Mouse (Mus musculus): ENCODE results near the gene Unc5cl. TPM values are rescaled to one million over a fixed set of nuclear protein-coding genes. Genes with fewer than 3 reads are reported as not detected.

Gene Unc5cl
- polyA plus RNA-seq, 1 experiment from 2014 or later: 0.39 TPM

DNA sequence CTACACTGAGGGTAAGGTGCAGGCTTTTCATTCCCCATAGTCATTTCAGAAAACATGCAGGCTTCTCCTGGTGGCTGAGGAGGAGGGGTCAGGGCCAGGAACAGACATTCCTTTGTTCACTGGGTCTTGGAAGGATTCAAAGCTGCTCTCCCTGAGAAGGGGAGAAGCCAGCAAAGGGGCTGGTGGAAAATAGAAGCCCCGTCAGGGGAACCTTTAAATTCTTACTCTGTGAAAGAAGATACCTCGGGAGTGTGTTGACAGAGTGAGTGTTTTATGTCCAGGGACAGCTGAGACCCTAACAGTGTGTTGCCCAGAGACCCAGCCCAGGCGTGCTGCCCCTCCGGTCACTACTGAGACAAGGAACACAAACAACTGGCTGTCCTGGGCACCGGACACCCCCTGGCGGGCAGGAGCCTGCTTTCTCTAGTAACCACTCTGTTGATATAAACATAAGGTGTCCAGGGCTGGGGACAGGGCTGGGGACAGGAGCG lies 17.2 kb upstream of the Unc5cl start:
- H3K9me3 ChIP-seq (ENCODE audit: control insufficient read depth, low read length): no peaks in the 10 kb centered on the region
- no peak overlapping the region for H3K9ac ChIP-seq (ENCODE audit: low read depth, low read length)
- H3K27ac ChIP-seq (ENCODE audit: low read depth, low read length): peak overlapping the region; percentile 59; the same call in 1 of the 2 replicates
- peaks cover 1% of the 10 kb centered on the region; the same call in 1 of the 2 replicates for H3K4me1 ChIP-seq (ENCODE audit: control insufficient read depth, insufficient read depth, low read depth, low read length)
- H3K36me3 ChIP-seq (ENCODE audit: control insufficient read depth, insufficient read depth, low read length): no peaks in the 10 kb centered on the region
- H3K4me2 ChIP-seq (ENCODE audit: low read length): no peak overlapping the region
- peak; percentile 72 for ATAC-seq
- H3K4me3 ChIP-seq (ENCODE audit: low read length): no peak overlapping the region
- 35% methylated on average over 7 of the region's 7 CpGs for WGBS
- no peaks in the 10 kb centered on the region for H3K27me3 ChIP-seq (replicated peaks; ENCODE audit: control insufficient read depth, insufficient read depth, low read length)

GRCm38 (mm10) chr17:48442745-48443457 lies 11.8 kb upstream of the Unc5cl start:
- Histone ChIP-seq H3K4me2 (ENCODE audit: low read length) (no peak overlapping the region), H3K4me1 (ENCODE audit: control insufficient read depth, insufficient read depth, low read depth, low read length) (no peaks in the 10 kb centered on the region), H3K36me3 (ENCODE audit: control insufficient read depth, insufficient read depth, low read length) (no peaks in the 10 kb centered on the region), H3K9ac (ENCODE audit: low read depth, low read length) (no peak overlapping the region), H3K27ac (ENCODE audit: low read depth, low read length) (no peak overlapping the region), H3K27me3 (replicated peaks; ENCODE audit: control insufficient read depth, insufficient read depth, low read length) (no peaks in the 10 kb centered on the region), H3K4me3 (ENCODE audit: low read length) (no peak overlapping the region), H3K9me3 (ENCODE audit: control insufficient read depth, low read length) (no peaks in the 10 kb centered on the region)
- peak; percentile 56; the same call in 1 of the 2 replicates for ATAC-seq
- WGBS: 55% methylated on average over 7 of the region's 7 CpGs

- no peaks in the 10 kb centered on the region for H3K27me3 ChIP-seq (replicated peaks; ENCODE audit: control insufficient read depth, insufficient read depth, low read length)
- no peak overlapping the region for H3K9ac ChIP-seq (ENCODE audit: low read depth, low read length)
- no peaks in the 10 kb centered on the region for H3K9me3 ChIP-seq (ENCODE audit: control insufficient read depth, low read length)
- H3K4me1 ChIP-seq (ENCODE audit: control insufficient read depth, insufficient read depth, low read depth, low read length): no peaks in the 10 kb centered on the region
- no peak for ATAC-seq
- no peak overlapping the region for H3K27ac ChIP-seq (ENCODE audit: low read depth, low read length)
- H3K4me3 ChIP-seq (ENCODE audit: low read length): no peak overlapping the region
- WGBS: 56% methylated on average over 16 of the region's 16 CpGs
- no peak overlapping the region for H3K4me2 ChIP-seq (ENCODE audit: low read length)
- H3K36me3 ChIP-seq (ENCODE audit: control insufficient read depth, insufficient read depth, low read length): no peaks in the 10 kb centered on the region
These were observed 11.1 kb upstream of the Unc5cl start for GRCm38 (mm10) chr17:48443542-48444145.

GRCm38 (mm10) chr17:48447675-48448074 lies 7.0 kb upstream of the Unc5cl start:
- no peak for ATAC-seq
- no peaks in the 10 kb centered on the region for H3K9me3 ChIP-seq (ENCODE audit: control insufficient read depth, low read length)
- 72% methylated on average over 8 of the region's 8 CpGs for WGBS

GRCm38 (mm10) chr17:48450666-48451352 lies 3.9 kb upstream of the Unc5cl start:
- no peaks in the 10 kb centered on the region for H3K36me3 ChIP-seq (ENCODE audit: control insufficient read depth, insufficient read depth, low read length)
- H3K4me3 ChIP-seq (ENCODE audit: low read length): no peak overlapping the region
- peaks cover 2% of the 10 kb centered on the region; the same call in 1 of the 2 replicates for H3K4me1 ChIP-seq (ENCODE audit: control insufficient read depth, insufficient read depth, low read depth, low read length)
- no peak overlapping the region for H3K27ac ChIP-seq (ENCODE audit: low read depth, low read length)
- no peak for ATAC-seq
- H3K9me3 ChIP-seq (ENCODE audit: control insufficient read depth, low read length): no peaks in the 10 kb centered on the region
- no peak overlapping the region for H3K9ac ChIP-seq (ENCODE audit: low read depth, low read length)
- 71% methylated on average over 13 of the region's 13 CpGs for WGBS
- no peaks in the 10 kb centered on the region for H3K27me3 ChIP-seq (replicated peaks; ENCODE audit: control insufficient read depth, insufficient read depth, low read length)
- H3K4me2 ChIP-seq (ENCODE audit: low read length): no peak overlapping the region

More at GRCm38 (mm10) chr17:48447675-48448074, 7.0 kb upstream of the Unc5cl start:
- no peak overlapping the region for H3K4me2 ChIP-seq (ENCODE audit: low read length)
- no peak overlapping the region for H3K27ac ChIP-seq (ENCODE audit: low read depth, low read length)
- peaks cover 2% of the 10 kb centered on the region; the same call in 1 of the 2 replicates for H3K4me1 ChIP-seq (ENCODE audit: control insufficient read depth, insufficient read depth, low read depth, low read length)
- H3K27me3 ChIP-seq (replicated peaks; ENCODE audit: control insufficient read depth, insufficient read depth, low read length): no peaks in the 10 kb centered on the region
- H3K9ac ChIP-seq (ENCODE audit: low read depth, low read length): no peak overlapping the region
- H3K36me3 ChIP-seq (ENCODE audit: control insufficient read depth, insufficient read depth, low read length): no peaks in the 10 kb centered on the region
- H3K4me3 ChIP-seq (ENCODE audit: low read length): no peak overlapping the region

DNA sequence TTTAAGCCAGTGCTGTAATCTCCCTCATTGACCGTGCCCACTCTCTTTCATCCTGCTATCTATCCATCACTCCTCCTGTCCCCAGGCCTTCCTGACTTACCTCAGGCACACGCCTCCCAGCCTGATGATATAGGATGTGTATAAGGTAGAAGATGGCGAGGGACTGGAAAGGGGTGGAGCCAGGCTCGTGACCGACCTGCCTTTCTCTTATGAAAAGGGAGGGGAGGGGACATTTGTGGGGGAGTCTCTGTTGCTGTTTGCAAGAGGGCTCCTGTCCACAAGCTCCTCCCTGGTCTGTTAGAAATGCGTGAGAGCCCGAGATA lies 3.4 kb upstream of the Unc5cl start, which contains the start of gene Tspo2:
Gene Tspo2, minus strand, starts transcription at position 170 of the 323 bp plus-strand sequence.
- no peak within 1 kb of the TSS for H3K4me2 ChIP-seq (ENCODE audit: low read length)
- no peaks in the 10 kb centered on the region for H3K9me3 ChIP-seq (ENCODE audit: control insufficient read depth, low read length)
- peaks cover 2% of the 10 kb centered on the region; the same call in 1 of the 2 replicates for H3K4me1 ChIP-seq (ENCODE audit: control insufficient read depth, insufficient read depth, low read depth, low read length)
- no peak within 1 kb of the TSS for H3K27ac ChIP-seq (ENCODE audit: low read depth, low read length)
- no peak within 1 kb of the TSS for H3K4me3 ChIP-seq (ENCODE audit: low read length)
- H3K9ac ChIP-seq (ENCODE audit: low read depth, low read length): no peak within 1 kb of the TSS
- 0 out of 2 replicates have a peak, but pooled peaks have one; percentile 11 for ATAC-seq
- no peaks in the 10 kb centered on the region for H3K27me3 ChIP-seq (replicated peaks; ENCODE audit: control insufficient read depth, insufficient read depth, low read length)
- WGBS: 62% methylated on average over 7 of the region's 7 CpGs
- no peaks in the 10 kb centered on the region for H3K36me3 ChIP-seq (ENCODE audit: control insufficient read depth, insufficient read depth, low read length)

- no peaks in the 10 kb centered on the region for H3K36me3 ChIP-seq (ENCODE audit: control insufficient read depth, insufficient read depth, low read length)
- 56% methylated on average over 9 of the region's 9 CpGs for WGBS
- H3K4me1 ChIP-seq (ENCODE audit: control insufficient read depth, insufficient read depth, low read depth, low read length): peaks cover 2% of the 10 kb centered on the region; the same call in 1 of the 2 replicates
- peak; percentile 37; the same call in 1 of the 2 replicates for ATAC-seq
- no peaks in the 10 kb centered on the region for H3K27me3 ChIP-seq (replicated peaks; ENCODE audit: control insufficient read depth, insufficient read depth, low read length)
- no peaks in the 10 kb centered on the region for H3K9me3 ChIP-seq (ENCODE audit: control insufficient read depth, low read length)
- H3K4me2 ChIP-seq (ENCODE audit: low read length): no peak overlapping the region
- H3K9ac ChIP-seq (ENCODE audit: low read depth, low read length): no peak overlapping the region
- H3K4me3 ChIP-seq (ENCODE audit: low read length): no peak overlapping the region
- H3K27ac ChIP-seq (ENCODE audit: low read depth, low read length): no peak overlapping the region
These were observed 2.8 kb upstream of the Unc5cl start for GRCm38 (mm10) chr17:48451753-48452444.

DNA sequence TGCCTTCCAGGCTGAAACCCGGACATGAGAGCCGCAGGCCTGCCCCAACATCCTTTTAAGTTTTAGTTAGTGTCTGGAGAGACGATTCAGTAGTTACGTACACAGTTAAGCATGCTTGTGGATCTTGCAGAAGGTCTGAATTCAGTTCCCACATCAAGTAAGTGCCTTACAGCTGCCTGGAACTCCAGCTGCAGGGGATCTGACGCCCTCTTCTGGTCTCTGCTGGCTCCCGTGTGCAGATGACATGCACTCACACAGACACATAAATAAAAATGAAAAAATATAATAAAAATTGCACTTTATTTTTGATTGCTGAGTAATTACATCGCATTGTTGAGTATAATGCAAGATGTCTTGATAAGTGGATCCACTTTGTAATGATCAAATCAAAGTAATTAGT lies 1.2 kb upstream of the Unc5cl start:
- H3K27ac ChIP-seq (ENCODE audit: low read depth, low read length): no peak overlapping the region
- peaks cover 2% of the 10 kb centered on the region; the same call in 1 of the 2 replicates for H3K4me1 ChIP-seq (ENCODE audit: control insufficient read depth, insufficient read depth, low read depth, low read length)
- no peak overlapping the region for H3K4me3 ChIP-seq (ENCODE audit: low read length)
- ATAC-seq: no peak
- H3K27me3 ChIP-seq (replicated peaks; ENCODE audit: control insufficient read depth, insufficient read depth, low read length): no peaks in the 10 kb centered on the region
- 76% methylated on average over 7 of the region's 7 CpGs for WGBS
- no peak overlapping the region for H3K4me2 ChIP-seq (ENCODE audit: low read length)
- H3K9me3 ChIP-seq (ENCODE audit: control insufficient read depth, low read length): no peaks in the 10 kb centered on the region
- no peaks in the 10 kb centered on the region for H3K36me3 ChIP-seq (ENCODE audit: control insufficient read depth, insufficient read depth, low read length)
- H3K9ac ChIP-seq (ENCODE audit: low read depth, low read length): no peak overlapping the region
